Mouse (Mus musculus) lung, postnatal 14 days (tissue): ENCODE results near the gene Negr1.
A peak's percentile ranks its signal among the peaks of the same experiment; 100 is the strongest.

ENCODE experiments used
- DNase-seq: peaks from one replicate; pipeline ENCODE4 v3.0.0; 2021

Gene Negr1

GRCm38 (mm10) chr3:157119916-157120315 is 558.3 kb downstream of the Negr1 start:
- DNase-seq, result no peak

DNA sequence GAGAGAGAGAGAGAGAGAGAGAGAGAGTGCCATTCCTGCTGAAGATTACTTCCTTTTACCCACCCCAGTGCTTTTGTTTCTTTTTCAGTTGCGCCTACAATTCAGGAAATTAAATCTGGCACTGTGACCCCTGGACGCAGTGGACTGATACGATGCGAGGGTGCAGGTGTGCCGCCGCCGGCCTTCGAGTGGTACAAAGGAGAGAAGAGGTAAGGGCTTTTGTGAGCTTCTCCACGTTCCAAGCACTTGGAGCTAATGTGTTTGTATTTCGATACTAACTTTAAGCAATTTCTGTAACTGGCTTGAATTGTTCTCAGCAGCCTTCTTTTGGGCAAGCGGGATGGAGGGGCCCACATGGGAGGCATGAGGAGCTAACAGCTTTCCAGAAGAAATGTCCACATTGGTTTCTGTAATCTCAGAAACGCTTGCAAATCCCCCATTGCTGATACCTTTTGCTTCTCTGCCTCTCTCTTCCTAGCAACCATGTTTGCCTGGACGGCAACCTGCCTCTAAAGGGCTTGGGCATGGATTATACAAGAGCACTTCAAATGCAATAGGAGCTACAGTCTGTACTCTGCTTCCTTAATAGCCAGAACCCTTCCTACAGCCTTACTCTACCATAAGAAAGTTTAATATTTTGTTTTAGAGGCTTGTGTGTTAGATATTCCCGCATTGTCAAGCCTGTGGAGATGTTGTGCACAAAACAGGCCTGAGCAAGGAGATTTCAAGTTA is 584.7 kb downstream of the Negr1 start:
- no peak for DNase-seq

DNA sequence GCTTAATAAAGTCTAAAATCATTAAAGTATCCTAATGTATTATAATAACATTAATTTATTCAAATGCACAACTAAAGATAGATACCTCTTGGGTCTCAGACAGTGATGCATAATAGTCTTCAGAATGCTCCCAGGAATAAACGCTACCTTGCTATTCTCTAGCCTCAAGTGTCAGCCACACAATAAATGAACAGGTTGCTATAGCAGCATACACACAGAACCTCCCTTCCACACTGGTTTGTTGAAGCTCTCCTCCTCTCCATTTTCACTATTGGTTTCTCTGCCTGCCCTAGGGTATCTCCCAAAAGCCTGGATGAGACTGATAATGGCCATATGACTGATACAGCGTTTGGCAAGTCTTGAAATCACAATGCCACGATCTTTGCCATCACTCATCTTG is 593.3 kb downstream of the Negr1 start:
- no peak for DNase-seq

GRCm38 (mm10) chr3:157155513-157155912 is 593.9 kb downstream of the Negr1 start:
- DNase-seq, result no peak

- no peak for DNase-seq
Observed at GRCm38 (mm10) chr3:157164840-157165595, 603.4 kb downstream of the Negr1 start.

DNA sequence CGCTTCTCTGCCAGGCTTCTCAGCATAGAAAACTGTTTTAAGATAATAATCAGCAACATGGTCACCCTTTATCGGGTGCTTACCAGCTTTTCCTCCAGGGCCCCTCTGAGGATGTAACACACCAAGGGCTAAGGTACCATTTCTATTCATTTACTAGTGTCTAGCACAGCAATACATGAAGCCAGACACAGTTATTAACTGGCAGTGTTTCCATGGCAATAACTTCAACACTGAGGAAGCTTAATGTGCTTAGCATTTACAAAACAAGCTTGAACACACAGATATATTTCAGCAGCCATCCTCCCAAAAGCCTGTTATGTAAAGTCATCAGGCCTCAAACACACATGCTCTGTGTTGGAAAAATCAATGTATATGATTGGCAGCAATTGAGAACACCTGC is 620.4 kb downstream of the Negr1 start:
- DNase-seq, result no peak

- DNase-seq, result no peak
Observed at GRCm38 (mm10) chr3:157188939-157189725, 627.5 kb downstream of the Negr1 start.

DNA sequence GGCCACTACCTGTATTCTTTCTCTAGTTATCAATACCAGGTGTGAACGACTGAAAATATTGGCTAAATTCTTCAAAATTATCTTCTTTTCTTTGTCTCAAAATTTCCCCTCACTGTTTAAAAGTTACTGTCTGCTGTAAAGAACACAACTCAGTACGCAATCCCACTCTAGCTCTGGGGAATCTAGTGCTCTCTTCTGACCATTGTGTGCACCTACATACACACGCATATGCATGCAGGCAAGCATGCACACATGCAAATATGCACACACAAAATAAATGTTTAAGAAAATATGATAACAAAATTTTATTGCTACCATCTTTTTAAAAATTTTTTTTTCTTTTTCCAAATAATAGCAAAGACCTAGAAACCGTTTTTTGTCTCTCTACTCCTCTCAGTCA is 628.2 kb downstream of the Negr1 start:
- no peak for DNase-seq

DNA sequence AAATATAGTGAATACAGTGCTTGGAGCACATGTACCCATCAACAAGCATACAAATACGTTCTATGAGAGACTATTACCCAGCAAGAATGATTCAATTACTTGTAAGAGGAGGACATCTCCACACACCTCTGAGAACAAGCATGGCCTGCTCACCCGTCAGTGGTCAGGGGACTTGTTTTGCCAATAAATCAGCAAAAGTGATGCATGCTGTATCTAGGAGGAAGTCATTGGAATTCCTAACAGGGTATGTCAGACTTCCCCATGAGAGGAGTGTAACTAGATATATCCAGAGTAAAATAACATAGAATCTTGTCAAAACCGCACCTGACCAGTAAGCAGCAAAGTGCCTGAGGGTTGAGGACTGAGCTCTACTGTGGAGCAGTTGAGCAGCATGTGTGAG is 629.0 kb downstream of the Negr1 start:
- DNase-seq, result no peak

- no peak for DNase-seq
Observed at GRCm38 (mm10) chr3:157192021-157192420, 630.4 kb downstream of the Negr1 start.

DNA sequence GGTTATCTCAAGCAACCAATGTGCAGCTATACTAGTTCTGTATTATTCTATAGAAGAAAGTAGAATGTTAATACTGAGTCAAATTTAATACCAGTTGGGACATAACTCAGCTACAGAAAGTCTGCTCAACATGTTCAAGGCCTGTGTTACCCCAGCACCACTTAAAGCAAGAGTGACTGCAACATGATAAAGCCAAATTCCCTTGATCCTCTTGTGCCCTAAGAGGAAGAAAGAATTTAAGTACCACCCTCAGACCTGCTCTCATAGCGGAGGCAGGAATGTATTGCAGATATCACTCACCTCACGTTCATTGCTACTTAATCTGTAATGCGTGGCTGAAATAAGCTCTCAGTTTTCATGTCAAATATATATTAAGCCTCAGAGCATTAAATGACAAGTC is 631.5 kb downstream of the Negr1 start:
- DNase-seq, result no peak

GRCm38 (mm10) chr3:157198659-157199058 is 637.1 kb downstream of the Negr1 start:
- no peak for DNase-seq

GRCm38 (mm10) chr3:157201726-157202125 is 640.1 kb downstream of the Negr1 start:
- no peak for DNase-seq

- DNase-seq, result no peak
Observed at GRCm38 (mm10) chr3:157203573-157203972, 642.0 kb downstream of the Negr1 start.

DNA sequence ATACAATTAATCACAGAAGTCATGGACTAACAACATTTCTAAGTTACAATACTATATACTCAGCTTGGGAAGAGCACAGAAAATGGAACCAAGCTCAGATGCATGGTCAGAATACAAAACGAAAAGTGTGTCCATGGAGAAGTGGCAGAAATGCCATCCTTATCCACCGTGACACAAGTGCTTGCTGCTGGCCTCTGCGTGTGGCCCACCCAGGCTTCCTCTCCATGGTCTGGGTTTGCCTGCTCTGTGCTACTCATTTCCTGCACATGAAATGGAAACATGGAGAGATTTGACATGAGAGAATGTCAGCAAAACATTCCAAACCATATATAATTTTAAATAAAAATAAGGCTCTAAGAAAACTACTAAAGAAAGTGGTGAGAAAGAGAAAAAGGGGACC is 645.2 kb downstream of the Negr1 start:
- DNase-seq, result no peak

GRCm38 (mm10) chr3:157208966-157209365 is 647.4 kb downstream of the Negr1 start:
- DNase-seq, result no peak

DNA sequence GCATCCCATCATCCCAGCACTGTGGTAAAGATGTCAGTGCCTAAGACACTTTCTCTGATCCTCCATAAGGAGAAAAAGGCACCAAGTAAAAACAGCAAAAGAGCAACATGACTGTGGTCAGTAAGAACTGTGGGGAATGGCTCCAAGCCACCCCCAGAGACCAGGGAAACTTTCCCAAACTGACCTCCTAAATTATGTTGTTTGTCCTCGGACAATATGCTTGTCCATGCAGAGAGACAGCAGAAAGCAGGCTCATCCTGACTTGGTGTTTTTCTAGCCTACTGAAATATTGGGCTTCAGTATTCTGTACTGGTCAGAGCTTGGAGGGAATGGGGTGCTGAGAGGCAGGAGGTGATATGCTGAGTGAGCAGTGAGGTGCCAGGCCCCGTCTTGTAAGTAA is 647.8 kb downstream of the Negr1 start:
- DNase-seq, result no peak

DNA sequence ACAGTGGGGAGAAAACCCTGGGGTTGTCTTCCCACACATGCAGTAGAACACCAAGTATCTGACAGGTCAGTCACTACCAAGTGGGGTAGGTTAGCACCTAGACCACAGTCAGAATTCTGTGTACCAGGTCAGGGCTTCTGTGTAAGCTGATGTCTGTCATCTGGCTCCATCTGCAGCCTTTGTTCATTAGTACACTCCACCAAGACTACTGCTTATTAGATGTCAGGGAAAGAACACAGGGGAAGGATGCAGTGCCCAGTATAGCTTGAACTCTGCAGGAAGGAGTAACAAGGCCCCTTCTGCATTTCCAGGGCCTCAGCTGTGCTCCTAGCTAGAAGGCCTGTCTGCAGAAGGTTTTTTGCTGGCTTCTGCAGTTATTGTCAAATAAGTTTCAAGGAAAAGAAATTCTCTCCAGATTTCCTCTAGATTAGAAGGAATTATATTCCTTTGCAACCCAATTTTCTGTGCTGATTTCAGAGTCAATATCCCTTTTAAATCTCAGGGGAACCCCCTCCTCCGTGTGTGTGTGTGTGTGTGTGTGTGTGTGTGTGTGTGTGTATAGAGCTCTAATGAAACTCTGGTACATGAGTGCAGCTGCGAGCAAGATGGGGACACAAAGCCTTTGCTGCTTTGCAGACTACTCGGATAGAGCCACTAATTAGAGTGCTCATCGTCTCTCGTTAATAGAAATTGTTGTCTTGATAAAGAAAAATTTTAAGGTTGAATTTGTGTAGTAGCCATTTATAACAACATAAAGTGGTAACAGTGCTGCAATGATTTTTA is 654.5 kb downstream of the Negr1 start:
- no peak for DNase-seq

GRCm38 (mm10) chr3:157217794-157218193 is 656.2 kb downstream of the Negr1 start:
- DNase-seq, result no peak

- no peak for DNase-seq
Observed at GRCm38 (mm10) chr3:157224920-157225319, 663.3 kb downstream of the Negr1 start.

GRCm38 (mm10) chr3:157232723-157233122 is 671.1 kb downstream of the Negr1 start:
- DNase-seq, result peak; percentile 21

DNA sequence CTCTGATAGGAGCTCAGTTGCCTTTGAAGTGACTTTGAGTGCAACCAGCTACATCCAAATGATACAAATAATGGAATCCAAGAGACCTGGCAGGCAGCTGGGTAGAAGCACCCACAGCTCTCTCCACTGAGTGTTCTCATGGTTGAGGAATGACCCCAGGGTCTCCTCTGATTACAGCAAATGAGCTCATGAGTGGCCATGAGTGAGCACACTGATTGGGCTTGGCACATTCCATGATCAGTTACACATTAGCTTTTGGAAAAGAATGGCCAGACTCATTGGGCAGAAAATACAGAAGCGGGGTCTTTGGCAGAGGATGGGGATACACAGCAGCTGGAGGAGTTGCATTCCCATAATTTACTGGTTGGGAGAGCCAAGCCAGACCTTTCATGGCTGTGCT is 678.6 kb downstream of the Negr1 start:
- no peak for DNase-seq

GRCm38 (mm10) chr3:157255446-157255845 is 693.9 kb downstream of the Negr1 start:
- DNase-seq, result no peak
